Mouse (Mus musculus) retina, adult 2 months (tissue): ENCODE results near the gene Snd1.
"Not testable (repeated sequence)": the region's sequence is repeated elsewhere in the genome, so short reads cannot be mapped to it uniquely, and the experiment has no call there.

Source experiments
- DNase-seq: peaks from one replicate; pipeline ENCODE4 v3.0.0-alpha.2; 2012; ENCODE audit warnings: low read depth, low spot score

Gene Snd1

GRCm38 (mm10) chr6:28486008-28486407, 11.1 kb downstream of the Snd1 start:
- DNase-seq, result no peak

GRCm38 (mm10) chr6:28486471-28486870, 11.5 kb downstream of the Snd1 start:
- DNase-seq, result no peak

- DNase-seq, result no peak
Observed at GRCm38 (mm10) chr6:28486905-28487304, 12.0 kb downstream of the Snd1 start.

GRCm38 (mm10) chr6:28488204-28488851, 13.4 kb downstream of the Snd1 start:
- DNase-seq, result no peak

GRCm38 (mm10) chr6:28490612-28491011, 15.7 kb downstream of the Snd1 start:
- DNase-seq, result no peak

- DNase-seq, result no peak
Observed at GRCm38 (mm10) chr6:28491198-28491597, 16.3 kb downstream of the Snd1 start.

GRCm38 (mm10) chr6:28497837-28498236, 22.9 kb downstream of the Snd1 start:
- DNase-seq, result no peak

- no peak for DNase-seq
Observed at GRCm38 (mm10) chr6:28502576-28502975, 27.6 kb downstream of the Snd1 start.

GRCm38 (mm10) chr6:28503148-28503547, 28.2 kb downstream of the Snd1 start:
- no peak for DNase-seq

- no peak for DNase-seq
Observed at GRCm38 (mm10) chr6:28504611-28505010, 29.7 kb downstream of the Snd1 start.

GRCm38 (mm10) chr6:28507759-28508158, 32.8 kb downstream of the Snd1 start:
- no peak for DNase-seq

- DNase-seq, result no peak
Observed at GRCm38 (mm10) chr6:28514195-28514594, 39.3 kb downstream of the Snd1 start.

GRCm38 (mm10) chr6:28514830-28515350, 40.0 kb downstream of the Snd1 start:
- DNase-seq, result no peak

GRCm38 (mm10) chr6:28516618-28517017, 41.7 kb downstream of the Snd1 start:
- DNase-seq, result no peak

- DNase-seq, result no peak
Observed at GRCm38 (mm10) chr6:28517050-28517449, 42.1 kb downstream of the Snd1 start.

GRCm38 (mm10) chr6:28519426-28519825, 44.5 kb downstream of the Snd1 start:
- no peak for DNase-seq

GRCm38 (mm10) chr6:28520787-28521186, 45.8 kb downstream of the Snd1 start:
- DNase-seq, result not testable (repeated sequence)

- no peak for DNase-seq
Observed at GRCm38 (mm10) chr6:28521416-28521815, 46.5 kb downstream of the Snd1 start.

GRCm38 (mm10) chr6:28525589-28525988, 50.6 kb downstream of the Snd1 start:
- DNase-seq, result no peak

- no peak for DNase-seq
Observed at GRCm38 (mm10) chr6:28527459-28527858, 52.5 kb downstream of the Snd1 start.

GRCm38 (mm10) chr6:28528208-28528607, 53.3 kb downstream of the Snd1 start:
- DNase-seq, result no peak

- no peak for DNase-seq
Observed at GRCm38 (mm10) chr6:28536464-28536863, 61.5 kb downstream of the Snd1 start.

GRCm38 (mm10) chr6:28537851-28538527, 63.0 kb downstream of the Snd1 start:
- DNase-seq, result peak; percentile 26
